Mouse (Mus musculus) WW6 (cell line): Measurements from ENCODE around the gene Ddc.

Experiments
- DNase-seq: peaks from one replicate; pipeline ENCODE4 v3.0.0-alpha.2; 2013; ENCODE audit warnings: low read depth, low spot score

The Ddc gene

DNA sequence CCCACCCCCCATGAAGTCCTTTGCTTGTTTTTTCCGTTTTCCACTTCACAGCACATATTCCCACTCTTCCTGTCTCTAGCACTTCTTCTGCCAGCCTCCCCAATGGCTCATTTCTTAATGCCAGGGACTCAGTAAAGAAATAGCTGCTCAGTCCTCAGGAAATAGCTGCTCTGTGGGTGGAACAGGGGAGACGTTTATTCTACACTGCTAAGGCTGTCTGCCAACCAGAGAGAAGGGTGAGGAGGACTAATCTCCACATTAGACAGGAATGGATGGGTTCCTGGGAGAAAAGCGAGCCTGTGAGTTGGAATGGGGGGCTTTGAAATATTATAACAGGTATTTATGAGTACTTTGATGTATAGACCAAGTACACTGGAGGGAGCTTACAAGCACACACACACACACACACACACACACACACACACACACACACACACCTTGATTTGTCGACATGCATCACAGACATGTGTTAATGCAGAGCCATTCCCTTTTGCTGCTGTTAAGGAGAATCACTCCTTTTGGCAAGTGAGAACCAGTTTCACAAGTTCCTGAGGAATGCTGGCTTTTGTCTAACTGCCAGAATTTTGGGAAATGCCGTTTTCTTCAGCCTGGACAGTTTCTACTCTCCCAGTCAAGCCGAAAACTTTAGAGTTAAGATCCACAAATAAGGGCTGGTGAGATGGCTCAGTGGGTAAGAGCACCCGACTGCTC, 9.9 kb upstream of the Ddc start:
- DNase-seq: no peak

DNA sequence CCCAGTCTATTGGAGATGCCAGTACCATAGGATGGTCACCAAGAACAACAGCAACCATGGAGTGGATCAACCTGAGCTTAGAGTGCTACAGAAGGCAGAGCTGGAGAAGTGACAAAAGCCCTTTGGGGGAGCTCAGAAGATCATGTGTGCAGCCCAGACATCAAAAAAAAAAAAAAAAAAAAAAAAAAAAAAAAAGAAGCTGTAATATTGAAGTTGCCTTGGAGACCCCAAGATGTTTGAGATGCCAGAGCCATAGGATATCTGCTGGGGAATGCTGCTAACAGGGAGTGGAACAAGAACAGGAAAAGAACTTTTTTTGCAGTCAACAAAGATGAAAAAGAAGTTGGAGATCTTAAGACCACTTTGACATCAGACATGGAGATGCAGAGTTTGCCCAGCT, 7.6 kb upstream of the Ddc start:
- DNase-seq: no peak

DNA sequence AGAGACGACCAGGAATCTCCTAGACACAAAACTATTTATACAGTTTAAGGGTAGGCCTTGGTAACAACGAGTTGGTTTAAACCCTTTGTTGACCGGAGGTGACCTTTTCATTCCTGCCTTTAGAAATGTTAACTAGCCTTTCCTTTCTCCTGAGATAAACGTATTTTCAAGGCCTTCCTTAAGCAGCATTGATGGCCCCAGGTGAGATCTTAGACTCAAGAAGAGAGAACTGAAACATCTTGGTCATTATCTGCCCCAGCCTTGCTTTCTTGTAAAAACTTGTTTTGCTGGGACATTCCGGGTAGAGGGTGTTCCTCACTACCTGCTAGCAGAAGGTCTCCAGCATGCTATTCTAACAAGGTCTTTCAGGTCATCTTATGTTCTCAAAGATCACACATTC, 7.1 kb upstream of the Ddc start:
- peak; percentile 45 for DNase-seq

DNA sequence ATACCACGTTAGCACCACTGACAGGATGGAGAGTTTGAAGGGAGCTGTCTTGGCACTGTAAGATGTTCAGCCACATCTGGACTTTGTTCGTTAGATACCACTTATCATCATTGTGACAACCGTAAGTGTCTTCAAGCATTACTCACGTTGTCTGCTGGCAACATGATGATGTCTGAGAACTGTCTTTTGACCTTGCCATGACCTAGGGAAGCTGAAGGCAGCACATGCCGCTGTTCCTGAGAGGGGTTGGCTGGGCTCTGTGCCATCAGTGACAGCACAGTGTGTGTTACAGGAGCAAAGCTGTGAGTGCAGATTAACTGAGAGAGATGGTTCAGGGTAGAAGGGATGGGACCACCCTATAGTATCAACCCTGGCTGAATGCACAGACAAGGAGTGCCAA, 3.6 kb upstream of the Ddc start:
- DNase-seq: no peak

DNA sequence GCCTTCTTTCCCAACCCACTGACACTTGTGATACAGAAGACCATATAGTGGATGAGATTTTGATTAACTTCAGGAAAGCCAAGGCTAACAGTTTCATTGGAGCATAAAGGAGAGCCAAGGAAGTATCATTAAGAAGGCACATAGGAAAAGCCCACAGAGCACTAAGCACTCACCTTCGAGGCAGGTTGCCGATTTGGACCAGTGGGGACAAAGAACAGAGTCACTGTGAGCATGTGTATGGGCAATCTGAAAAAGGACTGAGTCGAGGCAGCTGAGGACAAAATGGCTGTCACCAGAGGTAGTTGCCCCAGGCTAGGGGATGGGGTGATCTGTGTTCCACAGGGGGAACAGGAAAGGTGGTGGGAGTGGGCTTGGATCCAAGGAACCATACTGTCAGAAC, 552 bp upstream of the Ddc start:
- DNase-seq: no peak

DNA sequence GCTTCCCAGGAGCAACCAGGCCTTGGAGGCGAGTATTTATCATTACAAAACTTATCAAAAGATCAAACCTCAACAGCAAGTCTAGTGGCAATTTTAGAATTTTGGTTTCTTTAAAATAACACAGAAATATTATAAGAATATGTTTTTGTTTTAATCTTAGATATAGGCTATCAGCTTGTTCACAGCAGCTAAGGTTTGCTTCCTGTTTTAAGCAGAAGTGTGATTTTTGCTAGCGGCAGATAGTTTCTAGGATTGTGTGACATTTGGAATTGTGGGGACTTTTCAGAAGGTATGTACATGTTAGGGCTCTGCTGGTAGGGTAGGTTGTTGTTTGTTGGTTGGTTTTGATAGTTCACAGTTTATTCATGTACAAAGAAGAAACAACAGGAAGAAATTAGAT, 2.5 kb downstream of the Ddc start:
- no peak for DNase-seq

DNA sequence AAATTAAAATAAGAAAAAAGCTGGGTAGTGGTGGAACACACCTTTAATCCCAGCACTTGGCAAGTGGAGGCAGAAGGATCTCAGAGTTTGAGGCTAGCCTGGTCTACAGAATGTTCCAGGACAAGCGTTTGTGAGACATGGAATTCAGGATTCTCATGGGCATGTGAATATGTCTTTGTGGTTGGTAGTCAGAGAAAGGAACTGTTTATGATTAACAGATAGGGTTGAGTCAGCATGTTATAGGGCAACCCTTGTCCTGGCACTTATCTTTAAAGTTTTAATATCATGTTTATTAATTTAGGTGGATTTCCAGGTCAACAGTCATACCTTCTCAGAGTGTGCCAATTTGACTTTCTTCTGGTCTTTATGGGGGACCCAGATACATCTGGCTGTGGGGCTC, 4.2 kb downstream of the Ddc start:
- DNase-seq: no peak

DNA sequence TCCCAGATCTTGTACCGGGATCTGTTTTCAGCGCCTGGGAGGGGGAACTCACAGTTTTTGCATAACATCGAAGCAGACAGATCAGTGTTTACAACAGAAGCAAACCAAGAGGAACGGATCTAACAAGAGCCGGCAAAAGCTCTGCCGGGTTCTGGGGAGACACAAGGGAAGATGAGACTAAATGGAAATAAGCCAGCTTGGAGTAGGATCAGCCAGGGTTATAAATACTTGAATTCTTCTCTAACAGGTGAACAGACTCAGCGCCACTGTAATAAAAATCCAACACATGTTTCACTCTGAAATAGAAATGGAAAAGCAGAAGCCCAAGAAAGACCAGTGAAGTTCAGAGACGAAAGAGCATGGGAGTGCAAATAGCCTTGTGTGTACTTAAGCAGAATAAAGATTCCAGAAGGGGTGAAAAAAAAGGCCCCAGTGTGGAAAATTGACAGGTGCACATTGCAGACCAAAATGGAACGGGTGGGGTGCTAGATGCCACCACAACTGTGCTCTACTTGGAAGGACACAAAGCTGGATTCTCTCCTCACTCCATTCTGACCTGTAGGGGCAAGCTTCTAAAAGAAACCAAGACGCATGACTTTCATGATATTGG, 4.8 kb downstream of the Ddc start:
- DNase-seq: no peak

DNA sequence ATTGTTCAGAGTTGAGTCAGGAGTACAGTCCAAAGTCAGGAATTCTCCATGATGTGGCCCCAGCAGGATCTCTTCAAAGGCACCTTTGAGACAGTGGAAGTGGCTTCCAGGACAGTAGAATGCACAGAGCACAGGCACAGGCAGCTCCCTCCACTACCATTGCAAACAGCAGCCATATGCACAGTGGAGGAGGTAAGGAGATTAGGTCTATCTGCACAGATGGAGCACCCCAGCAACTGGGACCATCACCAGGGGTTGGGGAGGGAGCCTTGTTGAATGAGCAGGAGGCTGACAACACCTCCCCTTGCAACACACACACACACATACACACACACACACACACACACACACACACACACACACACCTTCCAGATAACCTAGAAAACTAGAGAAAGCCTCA, 6.1 kb downstream of the Ddc start:
- no peak for DNase-seq

DNA sequence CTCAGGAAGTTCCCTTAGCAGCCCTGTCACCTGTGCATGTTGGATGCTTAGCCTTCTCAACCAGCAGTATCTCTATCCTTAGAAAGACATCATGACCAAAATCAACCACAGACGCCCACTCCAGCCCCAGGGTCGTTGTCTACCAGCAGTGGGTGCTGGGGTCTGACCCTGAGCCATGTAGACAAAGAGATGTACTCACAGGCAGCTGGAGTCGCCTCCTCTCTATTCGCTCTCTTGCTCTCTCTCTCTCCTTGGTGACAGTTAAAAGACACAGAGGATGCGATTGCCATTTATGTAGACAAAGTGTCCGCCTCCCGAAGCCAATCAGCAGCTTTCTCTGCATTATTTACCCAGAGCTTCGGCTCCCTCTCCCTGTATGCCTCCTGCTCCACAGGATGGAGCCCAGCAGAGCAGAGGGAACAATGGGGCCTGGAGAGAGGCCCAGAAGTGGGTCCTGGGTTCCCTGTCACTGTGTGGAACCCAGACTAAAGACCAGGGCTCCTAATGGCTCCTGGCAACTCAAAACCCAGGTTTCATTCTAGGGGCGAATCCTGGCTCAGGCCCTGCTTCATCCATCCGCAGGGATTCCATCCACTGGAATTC, 7.7 kb downstream of the Ddc start:
- no peak for DNase-seq

DNA sequence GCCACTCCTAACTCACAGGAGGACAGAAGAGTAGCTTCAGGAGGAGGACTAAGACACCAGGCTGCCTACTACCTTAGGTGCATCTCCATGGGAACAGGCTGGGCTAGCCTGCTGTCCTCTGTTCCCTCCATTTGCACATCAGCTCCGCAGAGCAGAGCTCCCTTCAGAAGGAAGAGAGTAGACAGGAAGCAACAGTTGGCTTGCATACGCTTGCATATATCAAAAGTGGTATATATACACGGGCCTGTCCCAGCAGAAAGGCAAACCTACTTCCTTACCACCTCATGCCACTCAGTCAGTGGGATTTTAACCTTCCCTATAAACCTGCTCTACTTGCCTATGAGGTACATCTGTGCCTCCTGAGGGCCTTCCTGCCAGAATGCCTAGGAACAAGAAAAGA, 9.2 kb downstream of the Ddc start:
- DNase-seq: no peak

DNA sequence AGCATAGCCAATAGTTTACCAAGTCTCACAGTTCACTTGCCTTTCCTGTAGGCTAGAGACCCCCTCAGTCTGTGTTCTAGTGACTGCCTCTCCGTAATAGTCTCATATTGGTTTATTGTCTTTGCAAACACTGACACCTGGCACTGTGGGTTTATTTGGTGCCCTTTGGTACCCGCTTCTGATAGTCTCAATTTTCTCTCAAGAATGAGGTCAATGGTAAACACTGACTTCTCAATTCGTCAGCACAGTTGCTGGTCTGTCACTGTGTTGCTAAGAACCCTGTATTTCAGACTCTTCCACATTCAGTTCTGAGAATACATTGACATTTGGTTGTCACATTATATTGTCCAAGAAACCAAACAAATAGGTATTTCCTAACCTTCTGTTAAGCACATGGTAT, 9.9 kb downstream of the Ddc start:
- DNase-seq: no peak

DNA sequence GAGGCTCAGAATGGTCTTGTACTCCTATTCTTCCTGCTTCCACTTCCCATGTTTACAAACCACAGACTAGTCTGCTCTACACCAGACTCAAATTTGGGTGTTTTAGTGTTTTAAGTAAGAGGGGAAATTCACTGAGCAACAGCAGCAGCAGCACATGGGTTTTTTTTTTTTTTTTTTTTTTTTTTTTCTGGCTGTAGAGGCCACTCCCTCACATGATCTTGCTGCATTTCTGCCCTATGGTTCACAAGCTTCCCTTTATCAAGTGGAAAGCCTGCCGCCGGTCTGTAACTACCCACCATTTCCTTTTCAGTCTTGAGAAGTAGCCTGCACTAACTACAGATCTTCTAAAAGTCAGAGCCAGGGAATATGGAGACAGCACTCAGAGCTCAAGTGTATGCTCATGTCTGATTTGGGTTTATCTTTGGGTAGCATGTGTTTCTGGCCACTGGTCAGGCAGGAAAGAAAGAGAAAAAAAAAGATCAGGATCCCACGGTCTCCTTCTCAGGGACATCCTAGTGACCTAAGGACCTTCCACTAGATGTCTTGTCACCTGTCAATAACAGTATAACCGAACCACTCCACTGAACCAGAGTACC, 11.4 kb downstream of the Ddc start:
- no peak for DNase-seq

DNA sequence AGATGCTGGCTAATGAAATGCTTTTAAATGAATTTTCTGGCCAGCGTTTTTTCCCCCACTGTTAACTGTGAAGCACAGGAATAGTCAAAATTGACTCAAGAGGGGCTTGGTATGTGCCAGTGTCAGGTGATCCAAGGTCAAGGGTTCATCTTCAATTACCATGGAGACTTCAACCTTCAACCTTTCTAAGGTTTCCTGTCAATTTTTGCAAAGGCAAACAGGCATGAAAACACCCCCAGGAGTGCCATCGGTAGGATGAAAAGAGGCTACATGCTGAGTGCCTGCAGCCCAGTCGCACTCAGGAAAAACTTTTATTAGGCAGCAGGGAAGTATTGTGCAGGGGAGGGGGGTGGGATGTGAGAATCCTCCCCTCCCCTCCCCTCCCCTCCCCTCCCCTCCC, 12.0 kb downstream of the Ddc start:
- DNase-seq: no peak

DNA sequence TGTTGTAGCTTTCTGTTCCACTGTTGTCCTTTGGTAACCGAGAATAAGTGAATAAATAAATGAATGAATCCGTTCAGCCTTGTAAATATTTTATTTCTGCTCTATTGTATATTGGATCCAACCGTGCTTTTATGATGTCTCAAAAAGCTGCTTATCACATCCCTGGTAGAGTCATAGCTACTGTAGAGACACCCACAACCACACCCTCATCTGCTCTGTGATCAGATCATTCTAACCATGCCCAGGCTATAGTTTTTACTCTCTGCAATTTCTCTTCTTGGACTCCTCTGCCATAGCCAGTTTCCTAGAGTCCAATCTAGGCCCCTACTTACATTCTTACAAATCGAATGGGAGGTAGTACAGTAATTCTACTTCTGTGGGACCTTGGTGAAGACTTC, 12.7 kb downstream of the Ddc start:
- DNase-seq: no peak

DNA sequence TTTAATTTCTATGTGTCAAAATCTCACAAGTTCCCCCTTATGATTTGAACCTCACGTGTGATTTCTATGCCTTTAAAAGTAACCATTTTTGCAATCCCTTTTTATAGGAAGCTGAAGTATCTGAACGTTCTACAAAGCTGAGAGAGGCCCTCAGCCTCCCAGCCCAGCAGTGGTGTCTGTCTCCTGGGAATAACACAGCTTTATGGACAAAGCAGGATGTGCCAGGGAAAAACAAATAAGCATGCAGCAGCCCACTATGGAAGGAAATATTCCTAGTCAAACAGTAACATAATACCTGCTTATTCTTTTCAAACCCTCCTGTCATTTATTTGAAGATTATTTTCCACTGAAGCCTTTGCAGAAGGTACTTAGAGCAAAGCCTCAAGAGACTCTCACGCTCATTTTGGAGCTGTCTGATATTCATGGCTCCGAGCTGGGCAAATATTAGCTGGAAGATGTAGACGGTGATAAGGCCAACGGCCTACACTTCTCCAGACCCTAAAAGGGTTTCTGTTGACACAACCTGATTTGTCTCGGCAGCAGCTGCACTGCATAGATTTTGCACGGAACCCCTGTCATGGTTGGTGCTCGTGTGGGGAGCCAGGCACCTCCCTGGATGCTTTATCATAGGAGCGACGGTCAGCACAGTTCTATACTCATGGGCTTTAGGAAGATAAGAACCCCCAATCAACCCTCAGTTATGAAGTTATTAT, 13.3 kb downstream of the Ddc start:
- no peak for DNase-seq

DNA sequence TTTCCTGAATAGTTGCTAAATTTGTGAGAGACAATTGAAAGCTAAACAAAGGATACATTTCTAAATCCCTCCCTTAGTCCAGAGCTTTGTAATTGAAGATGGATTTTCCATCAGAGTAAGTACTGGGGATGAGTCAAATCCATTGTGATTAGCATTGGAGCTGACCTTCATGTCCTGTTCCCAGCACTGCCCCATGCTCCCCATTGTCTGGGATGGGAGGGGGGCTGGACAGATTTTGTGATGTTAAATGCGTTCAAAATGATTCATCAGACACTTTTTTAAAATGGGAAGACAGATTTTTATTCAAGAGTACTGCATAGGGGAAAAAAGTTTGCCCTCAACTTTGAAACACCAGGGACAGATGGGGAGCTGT, 16.2 kb downstream of the Ddc start:
- DNase-seq: no peak

DNA sequence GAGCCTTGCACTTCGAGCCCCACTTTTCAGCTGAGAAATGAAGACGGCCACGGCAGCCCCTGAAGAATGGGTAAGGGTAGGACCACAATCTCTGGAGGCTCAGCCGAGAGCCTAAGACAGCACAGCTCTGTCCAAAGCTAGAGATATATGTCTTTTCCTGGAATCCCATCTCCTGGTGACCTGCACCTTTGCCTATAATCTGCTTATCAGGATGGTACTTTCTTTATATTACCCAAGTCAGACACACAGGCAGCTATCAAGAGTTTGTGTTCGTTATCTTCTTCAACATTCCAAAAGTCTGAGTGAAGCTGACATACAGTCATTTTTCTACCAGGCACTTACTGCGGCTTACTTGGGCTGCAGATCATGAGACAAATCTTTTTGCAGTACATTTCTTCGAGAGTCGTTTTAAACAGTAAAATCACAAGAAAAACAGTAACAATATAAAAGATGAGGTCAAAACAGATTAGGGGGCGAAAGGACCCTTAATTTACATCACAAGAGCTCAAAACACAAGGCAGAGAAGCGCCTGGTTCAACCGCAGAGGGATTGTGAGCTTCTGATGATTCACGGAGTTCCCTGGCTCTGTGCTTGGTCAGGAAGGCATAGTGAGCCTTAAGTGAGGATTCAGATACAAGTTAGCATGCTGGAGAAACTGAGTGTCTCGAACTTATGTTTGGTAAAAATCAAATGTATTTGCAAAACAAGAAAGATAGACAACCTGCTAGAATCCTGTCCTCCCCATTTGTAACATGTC, 16.7 kb downstream of the Ddc start:
- no peak for DNase-seq

DNA sequence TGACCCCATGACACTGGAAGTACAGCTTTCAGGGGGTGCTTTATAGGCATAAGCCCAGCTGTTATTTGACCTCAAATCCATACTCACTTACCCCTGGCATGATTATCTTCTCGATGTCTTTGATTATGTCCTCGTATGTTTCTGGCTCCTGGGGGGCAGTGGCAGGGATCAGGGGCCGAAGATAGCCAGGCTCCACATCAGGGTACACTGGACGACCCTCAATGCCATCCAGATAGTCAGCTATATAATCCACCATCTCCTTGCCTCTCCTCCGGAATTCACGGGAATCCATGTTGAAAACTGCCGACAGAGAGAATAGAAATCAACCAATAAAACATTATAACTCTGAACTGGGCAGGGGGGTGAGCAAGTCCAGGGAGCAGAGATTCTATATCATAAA, 17.6 kb downstream of the Ddc start:
- no peak for DNase-seq

DNA sequence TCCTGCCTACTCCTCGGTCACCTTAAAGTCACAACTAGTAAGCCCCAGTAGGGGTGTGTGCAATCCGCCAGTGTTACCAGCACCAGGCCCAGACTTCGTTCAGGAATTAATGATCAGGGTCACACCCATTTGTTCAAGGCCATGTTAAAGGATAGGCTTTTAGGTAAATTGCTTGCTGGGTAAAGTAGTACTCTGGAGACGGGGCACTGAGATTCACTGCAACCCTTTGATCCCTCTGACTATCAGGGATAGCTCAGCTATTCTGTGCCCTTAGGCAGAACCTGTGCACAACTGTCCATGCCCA, 18.3 kb downstream of the Ddc start:
- no peak for DNase-seq

DNA sequence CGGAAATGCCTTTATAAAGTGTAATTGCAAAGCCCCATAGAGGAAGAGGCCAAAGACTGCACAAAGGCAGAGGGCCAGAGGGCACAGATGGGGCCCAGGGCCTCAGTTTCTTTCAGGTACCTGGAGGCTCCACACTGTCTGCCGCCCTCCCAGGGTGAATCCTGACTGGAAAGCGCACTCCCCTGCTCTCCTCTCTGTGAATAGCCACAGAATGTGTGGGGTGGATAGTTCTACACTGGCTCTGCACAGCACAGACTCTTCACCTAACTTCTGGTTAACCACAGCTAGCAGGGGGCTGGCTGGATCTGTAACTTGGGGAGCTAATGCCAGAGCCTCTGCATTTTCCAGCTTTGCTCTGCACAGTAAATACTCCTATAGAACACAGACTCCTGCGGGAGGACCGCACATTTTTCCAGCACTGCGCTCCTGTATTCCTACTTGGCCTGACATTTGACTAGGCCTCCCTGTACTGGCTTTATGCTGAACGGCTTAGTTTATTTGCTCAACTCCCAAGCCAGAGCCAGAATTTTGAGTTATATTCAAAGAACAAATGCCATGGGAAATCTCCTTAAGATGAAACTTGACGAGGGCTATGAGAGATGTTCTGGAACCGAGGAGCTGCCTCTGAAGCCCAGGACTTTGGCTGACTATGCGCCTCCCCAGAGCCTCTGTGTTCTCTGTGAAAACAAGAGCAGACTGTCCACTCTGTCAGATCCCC, 18.8 kb downstream of the Ddc start:
- DNase-seq: no peak
